Mouse (Mus musculus) liver, postnatal 0 days (tissue): ENCODE results near the gene Smc1b. TPM values are rescaled to one million over a fixed set of nuclear protein-coding genes. Genes with fewer than 3 reads are reported as not detected.

Source experiments
- ATAC-seq: fragments of 200-750 bp; cut with Nextera tagmentation; 2 replicates; pipeline ENCODE4 v1.8.0; 2017; ENCODE audit warnings: mild to moderate bottlenecking, moderate library complexity
- DNase-seq: peaks from one replicate; pipeline ENCODE4 v3.0.0-alpha.2; 2016
- H3K27ac ChIP-seq: fragments of 300-500 bp; sonication (generic); 2 replicates; pipeline ENCODE4 v1.5.1; 2014; ENCODE audit warnings: antibody characterized with exemption, moderate library complexity, mild to moderate bottlenecking, low read depth
- H3K27me3 ChIP-seq: fragments of 300-500 bp; sonication (generic); 2 replicates; pipeline ENCODE4 v1.6.1; 2014; ENCODE audit warnings: low read length, control low read depth, mixed read lengths; ENCODE audit not compliant: insufficient read depth
- H3K36me3 ChIP-seq: fragments of 300-500 bp; sonication (generic); replicated peaks from 2 replicates; pipeline ENCODE4 v1.6.1; 2014; ENCODE audit warnings: mild to moderate bottlenecking, control low read depth, low read length, moderate library complexity, mixed read lengths; ENCODE audit not compliant: insufficient read depth
- H3K4me1 ChIP-seq: fragments of 300-500 bp; sonication (generic); 2 replicates; pipeline ENCODE4 v1.6.1; 2014; ENCODE audit warnings: antibody characterized with exemption, mild to moderate bottlenecking, control low read depth; ENCODE audit not compliant: insufficient read depth
- H3K4me2 ChIP-seq: fragments of 300-500 bp; sonication (generic); 2 replicates; pipeline ENCODE4 v1.6.1; 2014; ENCODE audit warnings: low read depth, mild to moderate bottlenecking, low read length, moderate library complexity, mixed read lengths
- H3K4me3 ChIP-seq: fragments of 300-500 bp; sonication (generic); 2 replicates; pipeline ENCODE4 v1.5.1; 2014; ENCODE audit warnings: low read depth, low read length
- H3K9ac ChIP-seq: fragments of 300-500 bp; sonication (generic); replicated peaks from 2 replicates; pipeline ENCODE4 v1.6.1; 2014; ENCODE audit warnings: mild to moderate bottlenecking, moderate library complexity
- H3K9me3 ChIP-seq: fragments of 300-500 bp; sonication (generic); 2 replicates; pipeline ENCODE4 v1.6.1; 2016; ENCODE audit warnings: mild to moderate bottlenecking, control low read depth, low read length, mixed read lengths
- CTCF ChIP-seq: sonication (generic); IDR thresholded peaks from 2 replicates; pipeline ENCODE4 v1.5.1; 2016; ENCODE audit warnings: antibody characterized with exemption, low read depth
- EP300 ChIP-seq: IDR thresholded peaks from 2 replicates; pipeline ENCODE4 v1.6.1; 2016; ENCODE audit warnings: antibody characterized with exemption, low read depth, mild to moderate bottlenecking
- WGBS: fragments of 180-500 bp; shearing (Covaris S2); extraction: QIAGEN DNeasy Blood & Tissue Kit; methylation state at CpG from one replicate; pipeline ENCODE4 v1.1.7; 2014; ENCODE audit not compliant: insufficient replicate concordance; 5-methylcytosine and 5-hydroxymethylcytosine counted together
- polyA plus RNA-seq: library from polyadenylated mRNA; unstranded; fragments of >200 nt; fragmentation: Nextera tagmentation; extraction: Ambion mirVana; gene quantifications from 2 replicates; pipeline ENCODE4 v1.2.1, GENCODE M21; 2015

Gene Smc1b
- polyA plus RNA-seq, 1 experiment from 2014 or later, result 0.94 TPM

- H3K4me2 ChIP-seq, result no peak overlapping the region
- DNase-seq (peak; percentile 7), ATAC-seq (no peak)
- H3K9me3 ChIP-seq, result no peaks in the 10 kb centered on the region
- no peaks in the 10 kb centered on the region for H3K36me3 ChIP-seq
- H3K27ac ChIP-seq, result no peak overlapping the region
- H3K4me1 ChIP-seq, result no peaks in the 10 kb centered on the region
- no peaks in the 10 kb centered on the region for H3K27me3 ChIP-seq
- no peak overlapping the region for H3K4me3 ChIP-seq
- TF ChIP-seq EP300 (no peak), CTCF (no peak)
- no peak overlapping the region for H3K9ac ChIP-seq
- 57% methylated on average over 2 of the region's 2 CpGs for WGBS
These were observed 10.7 kb upstream of the Smc1b start for GRCm38 (mm10) chr15:85142441-85142840.

DNA sequence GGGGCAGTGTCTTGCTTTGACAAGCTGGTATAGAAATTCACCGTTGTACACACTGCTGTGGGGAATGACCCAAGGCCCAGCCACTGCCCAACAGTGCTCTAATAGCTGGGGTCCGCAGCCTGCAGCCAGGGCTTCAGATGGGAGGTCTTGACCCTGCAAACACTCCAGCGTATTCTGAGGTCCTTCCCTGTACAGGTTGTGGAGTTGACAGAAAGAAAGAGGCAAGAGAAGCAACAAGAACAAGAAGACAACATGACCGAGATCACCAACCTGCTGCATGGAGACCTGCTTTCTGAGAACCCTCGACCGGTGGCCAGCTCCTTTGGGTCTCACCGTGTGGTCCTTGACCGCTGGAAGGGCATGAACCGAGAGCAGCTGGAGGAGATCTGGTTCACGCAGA lies 9.5 kb upstream of the Smc1b start:
- no peak overlapping the region for H3K4me2 ChIP-seq
- DNase-seq (peak; percentile 10), ATAC-seq (no peak)
- WGBS, result 79% methylated on average over 10 of the region's 10 CpGs
- no peak overlapping the region for H3K27ac ChIP-seq
- H3K4me1 ChIP-seq, result no peaks in the 10 kb centered on the region
- no peaks in the 10 kb centered on the region for H3K9me3 ChIP-seq
- no peak overlapping the region for H3K9ac ChIP-seq
- H3K4me3 ChIP-seq, result no peak overlapping the region
- H3K27me3 ChIP-seq, result no peaks in the 10 kb centered on the region
- H3K36me3 ChIP-seq, result no peaks in the 10 kb centered on the region
- TF ChIP-seq EP300 (no peak), CTCF (no peak)

- ATAC-seq (no peak), DNase-seq (no peak)
- Histone ChIP-seq H3K36me3 (no peaks in the 10 kb centered on the region), H3K9ac (no peak overlapping the region), H3K4me3 (no peak overlapping the region), H3K9me3 (no peaks in the 10 kb centered on the region), H3K27me3 (no peaks in the 10 kb centered on the region), H3K27ac (no peak overlapping the region), H3K4me2 (no peak overlapping the region), H3K4me1 (peaks cover 5% of the 10 kb centered on the region; the same call in 1 of the 2 replicates)
- WGBS, result 24% methylated on average over 9 of the region's 9 CpGs
- TF ChIP-seq CTCF (no peak), EP300 (no peak)
These were observed 3.4 kb upstream of the Smc1b start for GRCm38 (mm10) chr15:85135143-85135542.

DNA sequence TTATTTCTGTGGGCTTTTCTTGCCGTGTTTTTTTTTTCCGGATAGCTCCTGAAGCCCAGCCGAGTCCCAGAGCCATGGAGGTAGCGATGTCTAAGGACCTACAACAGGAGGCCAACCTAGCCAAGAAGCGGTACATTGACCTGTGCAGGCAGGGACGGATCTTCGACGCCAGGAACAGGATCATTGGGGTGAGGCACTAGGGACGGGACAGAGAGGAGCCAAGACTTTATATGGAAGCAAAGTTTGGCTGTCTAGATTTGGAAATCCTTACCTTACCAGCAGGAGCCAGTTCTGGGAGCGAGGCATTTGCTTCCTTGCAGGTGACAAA lies 393 bp upstream of the Smc1b start:
- Histone ChIP-seq H3K27me3 (no peaks in the 10 kb centered on the region), H3K27ac (no peak overlapping the region), H3K4me3 (no peak overlapping the region), H3K9me3 (no peaks in the 10 kb centered on the region), H3K4me1 (peaks cover 5% of the 10 kb centered on the region; the same call in 1 of the 2 replicates), H3K36me3 (no peaks in the 10 kb centered on the region), H3K4me2 (peak overlapping the region; percentile 40), H3K9ac (no peak overlapping the region)
- 27% methylated on average over 10 of the region's 10 CpGs for WGBS
- DNase-seq, result no peak
- TF ChIP-seq CTCF (no peak), EP300 (no peak)
- no peak for ATAC-seq

GRCm38 (mm10) chr15:85085641-85086040 lies 46.1 kb downstream of the Smc1b start:
- no peak overlapping the region for H3K9ac ChIP-seq
- no peaks in the 10 kb centered on the region for H3K27me3 ChIP-seq
- H3K4me3 ChIP-seq, result no peak overlapping the region
- WGBS, result 56% methylated on average over 1 of the region's 1 CpGs
- no peak for DNase-seq
- H3K27ac ChIP-seq, result no peak overlapping the region
- H3K36me3 ChIP-seq, result no peaks in the 10 kb centered on the region
- ATAC-seq, result no peak
- no peak overlapping the region for H3K4me2 ChIP-seq
- no peaks in the 10 kb centered on the region for H3K4me1 ChIP-seq
- no peak for TF ChIP-seq CTCF
- no peak for TF ChIP-seq EP300
- no peaks in the 10 kb centered on the region for H3K9me3 ChIP-seq

- no peaks in the 10 kb centered on the region for H3K9me3 ChIP-seq
- no peak for TF ChIP-seq EP300
- TF ChIP-seq CTCF, result no peak
- H3K4me3 ChIP-seq, result no peak overlapping the region
- WGBS, result 77% methylated on average over 2 of the region's 2 CpGs
- no peak for ATAC-seq
- no peak overlapping the region for H3K27ac ChIP-seq
- H3K36me3 ChIP-seq, result no peaks in the 10 kb centered on the region
- H3K27me3 ChIP-seq, result no peaks in the 10 kb centered on the region
- no peak for DNase-seq
- H3K4me2 ChIP-seq, result no peak overlapping the region
- H3K9ac ChIP-seq, result no peak overlapping the region
- H3K4me1 ChIP-seq, result no peaks in the 10 kb centered on the region
These were observed 59.1 kb downstream of the Smc1b start for GRCm38 (mm10) chr15:85072651-85073050.

- no peaks in the 10 kb centered on the region for H3K9me3 ChIP-seq
- H3K27ac ChIP-seq, result no peak overlapping the region
- TF ChIP-seq CTCF (peak; percentile 84), EP300 (no peak)
- H3K36me3 ChIP-seq, result no peaks in the 10 kb centered on the region
- DNase-seq, result peak; percentile 27
- no peaks in the 10 kb centered on the region for H3K4me1 ChIP-seq
- no peak overlapping the region for H3K4me2 ChIP-seq
- H3K27me3 ChIP-seq, result no peaks in the 10 kb centered on the region
- H3K4me3 ChIP-seq, result no peak overlapping the region
- no peak overlapping the region for H3K9ac ChIP-seq
- 13% methylated on average over 2 of the region's 2 CpGs for WGBS
- no peak for ATAC-seq
These were observed 61.2 kb downstream of the Smc1b start for GRCm38 (mm10) chr15:85070561-85070960.
